Mouse (Mus musculus) thymus, adult 2 months (tissue): ENCODE measurements around the gene Sla2.

ENCODE experiments used
- CTCF ChIP-seq: fragments of 200-500 bp; IDR thresholded peaks from 2 replicates; pipeline ENCODE4 v1.5.1; 2012; ENCODE audit warnings: mild to moderate bottlenecking, control low read depth, low read length, moderate library complexity, borderline replicate concordance; ENCODE audit not compliant: control insufficient read depth, poor library complexity, insufficient read depth; ENCODE audit errors: extremely low read depth
- POLR2A ChIP-seq: fragments of 200-500 bp; IDR thresholded peaks from 2 replicates; pipeline ENCODE4 v1.6.1; 2012; ENCODE audit warnings: mild to moderate bottlenecking, low read length, control low read depth, moderate library complexity; ENCODE audit not compliant: control insufficient read depth, poor library complexity, insufficient read depth; ENCODE audit errors: extremely low read depth

GRCm38 (mm10) chr2:156882431-156883001, 4.5 kb downstream of the Sla2 start:
- 0 out of 2 replicates have a peak, but pooled peaks have one; percentile 14 for TF ChIP-seq CTCF
- peak; percentile 83 for TF ChIP-seq POLR2A
